Mouse (Mus musculus): ENCODE results near the gene E330017A01Rik. TPM values are rescaled to one million over a fixed set of nuclear protein-coding genes. Genes with fewer than 3 reads are reported as not detected.

E330017A01Rik gene
- polyA plus RNA-seq (2014; fragmentation: Nextera tagmentation; extraction: Ambion mirVana): not detected in 2 replicates

DNA sequence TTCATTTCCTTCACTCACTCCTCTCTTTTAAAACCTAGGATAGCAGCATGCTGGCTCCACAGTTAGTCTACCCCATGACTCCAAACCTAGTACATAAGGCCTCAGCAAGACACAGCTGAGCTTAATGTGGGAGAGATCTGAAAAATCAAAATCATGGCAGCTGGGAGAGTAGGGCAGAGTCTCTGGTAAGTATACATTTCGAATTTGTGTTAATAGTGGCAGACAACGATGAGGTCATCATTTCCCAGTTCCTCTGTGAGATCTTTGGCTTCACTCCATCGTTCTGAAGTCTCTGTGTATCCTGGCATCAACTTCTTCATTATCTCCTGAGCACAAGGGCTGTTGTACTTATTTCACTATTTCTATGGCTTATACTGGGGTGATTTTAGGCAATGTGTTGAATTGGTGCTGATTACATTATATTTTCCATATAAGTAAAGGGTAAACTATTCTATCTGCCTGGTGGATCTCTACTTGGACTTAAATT is at the start of gene E330017A01Rik:
Gene E330017A01Rik, minus strand, starts transcription at position 51 of the 487 bp plus-strand sequence.
- no peaks in the 10 kb centered on the region for H3K36me3 ChIP-seq (replicated peaks; ENCODE audit: control insufficient read depth, insufficient read depth, low read depth, low read length)
- H3K4me2 ChIP-seq (ENCODE audit: low read depth, low read length): no peak within 1 kb of the TSS
- H3K9me3 ChIP-seq (replicated peaks; ENCODE audit: control insufficient read depth, low read length): no peaks in the 10 kb centered on the region
- 78% methylated on average over 3 of the region's 3 CpGs for WGBS
- H3K4me3 ChIP-seq (ENCODE audit: low read depth, low read length): no peak within 1 kb of the TSS
- H3K9ac ChIP-seq (replicated peaks; ENCODE audit: low read length): no peak within 1 kb of the TSS
- H3K27me3 ChIP-seq (ENCODE audit: control insufficient read depth, insufficient read depth, low read length): no peaks in the 10 kb centered on the region
- H3K27ac ChIP-seq (replicated peaks; ENCODE audit: low read depth, low read length): no peak within 1 kb of the TSS
- DNase-seq (ENCODE audit: low spot score) (no peak), ATAC-seq (replicated peaks; ENCODE audit: insufficient number of reproducible peaks, low FRiP score, low TSS enrichment, low read depth) (no peak)
- no peaks in the 10 kb centered on the region for H3K4me1 ChIP-seq (ENCODE audit: control insufficient read depth, insufficient read depth, low read length)

DNA sequence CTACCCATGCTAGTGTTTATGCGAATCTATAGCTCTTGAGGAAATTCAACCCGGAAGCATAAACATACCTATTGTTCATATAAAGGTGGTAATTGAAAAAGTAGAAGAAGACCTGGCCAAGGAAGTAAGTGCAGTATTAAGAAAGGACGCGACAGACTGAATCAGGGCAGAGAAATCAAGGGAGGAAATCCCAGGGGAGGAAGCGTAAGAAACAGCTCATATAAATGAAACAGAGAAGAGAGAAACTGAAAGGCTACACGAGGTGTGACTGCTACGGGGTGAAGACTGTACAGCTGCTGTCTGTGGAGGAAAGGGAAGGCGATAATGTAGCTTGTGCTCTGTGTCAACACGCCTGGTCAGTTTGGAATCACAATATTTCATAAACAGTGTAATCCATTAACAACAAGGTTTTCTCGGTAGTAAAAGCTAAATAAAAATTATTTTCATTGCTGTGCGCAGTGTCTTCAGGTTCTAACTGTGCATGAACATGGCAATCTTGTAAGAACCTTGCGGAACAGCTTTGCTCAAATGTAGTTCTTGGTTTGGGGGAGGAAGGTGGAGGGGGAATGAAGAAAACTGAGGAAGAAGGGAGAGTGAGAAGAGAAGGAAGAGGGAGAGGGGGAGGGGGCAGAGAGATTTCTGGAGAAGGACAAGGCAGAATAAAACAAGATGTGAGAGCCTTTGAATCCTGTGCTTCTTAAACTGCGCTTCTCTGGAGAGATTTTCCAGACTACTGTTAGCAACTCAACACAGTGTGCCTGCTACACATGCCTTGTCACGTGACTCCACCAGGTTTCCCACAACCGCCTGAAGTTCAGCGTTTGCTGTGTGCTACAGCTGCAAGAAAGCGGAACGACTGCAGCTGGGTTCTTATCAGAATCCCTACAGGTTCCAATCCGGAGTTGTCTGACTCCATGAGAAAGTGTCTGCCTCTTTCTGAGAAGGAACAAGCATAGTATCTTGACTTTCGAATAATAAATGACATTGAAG is 47.3 kb upstream of the E330017A01Rik start:
- Histone ChIP-seq H3K27me3 (ENCODE audit: control insufficient read depth, insufficient read depth, low read length) (no peaks in the 10 kb centered on the region), H3K4me1 (ENCODE audit: control insufficient read depth, insufficient read depth, low read length) (no peaks in the 10 kb centered on the region), H3K4me2 (ENCODE audit: low read depth, low read length) (no peak overlapping the region), H3K9ac (replicated peaks; ENCODE audit: low read length) (no peak overlapping the region), H3K9me3 (replicated peaks; ENCODE audit: control insufficient read depth, low read length) (no peaks in the 10 kb centered on the region), H3K36me3 (replicated peaks; ENCODE audit: control insufficient read depth, insufficient read depth, low read depth, low read length) (no peaks in the 10 kb centered on the region), H3K27ac (replicated peaks; ENCODE audit: low read depth, low read length) (no peak overlapping the region), H3K4me3 (ENCODE audit: low read depth, low read length) (no peak overlapping the region)
- DNase-seq (ENCODE audit: low spot score) (no peak), ATAC-seq (replicated peaks; ENCODE audit: insufficient number of reproducible peaks, low FRiP score, low TSS enrichment, low read depth) (no peak)
- 79% methylated on average over 20 of the region's 20 CpGs for WGBS

DNA sequence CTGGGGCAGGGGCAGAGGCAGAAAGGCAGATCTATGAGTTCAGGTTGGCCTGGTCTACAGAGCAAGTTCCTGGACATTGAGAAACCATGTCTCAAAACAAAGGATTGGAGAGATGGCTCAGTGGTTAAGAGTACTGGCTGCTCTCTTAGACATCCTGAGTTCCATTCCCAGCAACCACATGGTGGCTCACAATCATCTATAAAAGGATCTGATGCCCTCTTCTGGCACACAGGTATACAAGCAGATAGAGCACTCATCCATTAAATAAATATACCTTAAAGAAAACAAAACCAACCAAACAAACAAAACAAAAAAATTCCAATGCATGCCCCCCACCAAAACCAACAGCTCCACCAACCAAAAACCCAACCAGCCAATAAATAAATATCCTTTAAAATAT is 46.0 kb upstream of the E330017A01Rik start:
- Histone ChIP-seq H3K4me3 (ENCODE audit: low read depth, low read length) (no peak overlapping the region), H3K4me2 (ENCODE audit: low read depth, low read length) (no peak overlapping the region), H3K36me3 (replicated peaks; ENCODE audit: control insufficient read depth, insufficient read depth, low read depth, low read length) (no peaks in the 10 kb centered on the region), H3K27ac (replicated peaks; ENCODE audit: low read depth, low read length) (no peak overlapping the region), H3K9me3 (replicated peaks; ENCODE audit: control insufficient read depth, low read length) (no peaks in the 10 kb centered on the region), H3K9ac (replicated peaks; ENCODE audit: low read length) (no peak overlapping the region), H3K27me3 (ENCODE audit: control insufficient read depth, insufficient read depth, low read length) (no peaks in the 10 kb centered on the region), H3K4me1 (ENCODE audit: control insufficient read depth, insufficient read depth, low read length) (no peaks in the 10 kb centered on the region)
- no peak for DNase-seq (ENCODE audit: low spot score)
- no peak for ATAC-seq (replicated peaks; ENCODE audit: insufficient number of reproducible peaks, low FRiP score, low TSS enrichment, low read depth)

DNA sequence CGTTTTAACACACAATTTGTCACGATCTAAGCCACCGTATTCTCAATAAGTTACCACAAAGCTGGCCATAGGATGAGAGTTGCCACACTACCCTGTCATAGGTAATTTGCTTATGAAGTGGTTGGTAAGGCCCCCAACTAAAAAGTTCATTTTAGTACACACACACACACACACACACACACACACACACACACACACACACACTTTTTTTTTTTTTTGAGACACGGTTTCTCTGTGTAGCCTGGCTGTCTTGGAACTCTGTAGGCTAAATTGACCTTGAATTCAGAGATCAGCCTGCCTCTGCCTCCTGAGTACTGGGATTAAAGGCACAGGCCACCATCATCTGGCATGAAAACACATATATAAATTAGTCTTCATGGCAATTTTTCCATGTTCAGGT is 45.4 kb upstream of the E330017A01Rik start:
- no peak for ATAC-seq (replicated peaks; ENCODE audit: insufficient number of reproducible peaks, low FRiP score, low TSS enrichment, low read depth)
- WGBS: 91% methylated on average over 4 of the region's 4 CpGs

DNA sequence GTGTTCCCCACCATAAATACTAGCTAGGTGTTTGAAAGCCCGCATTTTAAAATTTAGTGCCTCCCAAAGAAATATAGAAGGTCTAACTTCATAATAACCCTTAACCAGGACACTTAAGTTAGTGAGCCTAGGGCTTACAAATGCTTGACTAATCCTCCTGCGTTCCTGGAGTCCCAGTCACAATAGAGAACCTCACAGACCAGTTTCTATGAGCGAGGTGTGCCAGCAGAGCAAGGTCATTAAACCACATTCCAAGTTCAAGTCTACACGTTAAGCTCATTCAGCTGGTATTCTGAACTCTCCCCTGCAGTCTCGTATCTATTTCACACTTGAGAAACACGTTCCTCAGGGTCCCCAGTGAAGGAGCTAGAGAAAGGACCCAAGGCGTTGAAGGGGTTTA is 44.3 kb upstream of the E330017A01Rik start:
- H3K27me3 ChIP-seq (ENCODE audit: control insufficient read depth, insufficient read depth, low read length): no peaks in the 10 kb centered on the region

More for the DNA sequence above, 45.4 kb upstream of the E330017A01Rik start:
- Histone ChIP-seq H3K4me3 (ENCODE audit: low read depth, low read length) (no peak overlapping the region), H3K9ac (replicated peaks; ENCODE audit: low read length) (no peak overlapping the region), H3K4me1 (ENCODE audit: control insufficient read depth, insufficient read depth, low read length) (no peaks in the 10 kb centered on the region), H3K27ac (replicated peaks; ENCODE audit: low read depth, low read length) (no peak overlapping the region), H3K27me3 (ENCODE audit: control insufficient read depth, insufficient read depth, low read length) (no peaks in the 10 kb centered on the region), H3K4me2 (ENCODE audit: low read depth, low read length) (no peak overlapping the region), H3K36me3 (replicated peaks; ENCODE audit: control insufficient read depth, insufficient read depth, low read depth, low read length) (no peaks in the 10 kb centered on the region), H3K9me3 (replicated peaks; ENCODE audit: control insufficient read depth, low read length) (no peaks in the 10 kb centered on the region)
- DNase-seq (ENCODE audit: low spot score): no peak

DNA sequence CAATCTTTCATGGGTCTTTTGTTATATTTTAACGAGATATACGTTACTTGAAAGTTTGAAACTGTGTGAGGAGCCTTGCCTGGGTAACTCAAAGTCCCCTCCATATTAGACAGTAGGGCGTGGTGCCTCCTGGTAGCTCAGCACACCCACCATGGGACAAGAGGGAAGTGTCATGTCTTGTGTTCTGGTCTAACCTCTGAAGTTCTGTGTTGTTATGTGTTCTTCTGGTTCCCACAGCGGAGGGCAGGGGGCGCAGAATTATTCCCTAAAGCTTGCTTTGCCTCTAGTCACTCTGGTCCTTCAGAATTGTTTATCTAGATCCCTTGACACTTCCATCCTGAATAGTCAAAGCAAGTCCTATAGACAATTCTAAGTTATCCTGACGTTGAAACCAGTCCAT is 43.5 kb upstream of the E330017A01Rik start:
- H3K27me3 ChIP-seq (ENCODE audit: control insufficient read depth, insufficient read depth, low read length): no peaks in the 10 kb centered on the region
- H3K9me3 ChIP-seq (replicated peaks; ENCODE audit: control insufficient read depth, low read length): no peaks in the 10 kb centered on the region
- H3K9ac ChIP-seq (replicated peaks; ENCODE audit: low read length): no peak overlapping the region
- ATAC-seq (replicated peaks; ENCODE audit: insufficient number of reproducible peaks, low FRiP score, low TSS enrichment, low read depth): no peak
- no peak overlapping the region for H3K4me2 ChIP-seq (ENCODE audit: low read depth, low read length)
- H3K4me3 ChIP-seq (ENCODE audit: low read depth, low read length): no peak overlapping the region
- no peaks in the 10 kb centered on the region for H3K4me1 ChIP-seq (ENCODE audit: control insufficient read depth, insufficient read depth, low read length)
- WGBS: 92% methylated on average over 6 of the region's 6 CpGs
- DNase-seq (ENCODE audit: low spot score): no peak
- no peaks in the 10 kb centered on the region for H3K36me3 ChIP-seq (replicated peaks; ENCODE audit: control insufficient read depth, insufficient read depth, low read depth, low read length)
- H3K27ac ChIP-seq (replicated peaks; ENCODE audit: low read depth, low read length): no peak overlapping the region

More for the DNA sequence above, 44.3 kb upstream of the E330017A01Rik start:
- no peaks in the 10 kb centered on the region for H3K4me1 ChIP-seq (ENCODE audit: control insufficient read depth, insufficient read depth, low read length)
- no peak overlapping the region for H3K9ac ChIP-seq (replicated peaks; ENCODE audit: low read length)
- no peak overlapping the region for H3K4me3 ChIP-seq (ENCODE audit: low read depth, low read length)
- no peak overlapping the region for H3K4me2 ChIP-seq (ENCODE audit: low read depth, low read length)
- no peak overlapping the region for H3K27ac ChIP-seq (replicated peaks; ENCODE audit: low read depth, low read length)
- DNase-seq (ENCODE audit: low spot score) (no peak), ATAC-seq (replicated peaks; ENCODE audit: insufficient number of reproducible peaks, low FRiP score, low TSS enrichment, low read depth) (no peak)
- WGBS: 83% methylated on average over 7 of the region's 7 CpGs
- H3K9me3 ChIP-seq (replicated peaks; ENCODE audit: control insufficient read depth, low read length): no peaks in the 10 kb centered on the region
- no peaks in the 10 kb centered on the region for H3K36me3 ChIP-seq (replicated peaks; ENCODE audit: control insufficient read depth, insufficient read depth, low read depth, low read length)

DNA sequence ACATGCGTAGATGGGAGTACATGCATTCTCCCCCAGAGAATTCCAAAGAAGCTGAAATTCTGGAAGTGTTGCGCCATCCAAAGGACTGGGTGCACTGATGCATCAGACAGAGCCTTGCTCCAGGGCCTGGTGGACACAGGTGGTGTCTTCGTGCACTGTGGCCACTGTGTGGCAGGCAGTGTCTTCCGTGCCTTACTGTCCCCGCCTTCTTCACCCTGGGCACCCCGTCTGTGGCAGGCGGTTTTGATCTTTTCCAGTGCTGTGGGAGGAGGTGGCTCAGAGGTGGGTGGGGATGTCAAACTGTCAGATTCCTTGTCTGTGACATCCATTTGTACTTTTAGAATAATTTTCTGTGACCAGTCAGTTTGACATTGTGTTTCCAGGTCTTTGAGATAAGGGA is 40.1 kb upstream of the E330017A01Rik start:
- Histone ChIP-seq H3K36me3 (replicated peaks; ENCODE audit: control insufficient read depth, insufficient read depth, low read depth, low read length) (peaks cover 4% of the 10 kb centered on the region; the same call in 1 of the 2 replicates), H3K27me3 (ENCODE audit: control insufficient read depth, insufficient read depth, low read length) (no peaks in the 10 kb centered on the region), H3K9ac (replicated peaks; ENCODE audit: low read length) (no peak overlapping the region), H3K4me2 (ENCODE audit: low read depth, low read length) (no peak overlapping the region), H3K27ac (replicated peaks; ENCODE audit: low read depth, low read length) (no peak overlapping the region), H3K4me3 (ENCODE audit: low read depth, low read length) (no peak overlapping the region), H3K9me3 (replicated peaks; ENCODE audit: control insufficient read depth, low read length) (no peaks in the 10 kb centered on the region), H3K4me1 (ENCODE audit: control insufficient read depth, insufficient read depth, low read length) (no peaks in the 10 kb centered on the region)
- ATAC-seq (replicated peaks; ENCODE audit: insufficient number of reproducible peaks, low FRiP score, low TSS enrichment, low read depth) (no peak), DNase-seq (ENCODE audit: low spot score) (no peak)
- 84% methylated on average over 7 of the region's 7 CpGs for WGBS

DNA sequence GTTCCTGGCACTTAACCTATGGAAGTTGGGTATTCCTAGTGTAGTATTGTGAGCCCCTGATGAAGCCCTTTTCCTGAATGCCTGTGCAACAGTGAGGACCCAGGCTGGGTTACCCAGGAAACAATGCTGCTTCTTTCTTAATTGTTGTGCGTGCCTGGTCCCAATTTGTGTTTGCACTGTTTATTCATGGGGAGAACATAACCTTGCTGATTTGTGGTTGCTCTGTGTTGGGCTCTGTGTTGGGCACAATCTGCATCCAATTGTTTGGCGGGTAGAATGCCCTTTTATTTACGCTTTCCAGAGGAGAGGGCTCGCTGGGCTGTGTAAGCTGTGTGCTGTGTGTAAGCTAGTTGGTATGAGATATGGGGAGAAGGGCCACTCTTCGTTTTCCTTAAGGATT is 39.0 kb upstream of the E330017A01Rik start:
- H3K9ac ChIP-seq (replicated peaks; ENCODE audit: low read length): no peak overlapping the region
- no peaks in the 10 kb centered on the region for H3K4me1 ChIP-seq (ENCODE audit: control insufficient read depth, insufficient read depth, low read length)
- no peak for DNase-seq (ENCODE audit: low spot score)
- H3K27me3 ChIP-seq (ENCODE audit: control insufficient read depth, insufficient read depth, low read length): no peaks in the 10 kb centered on the region
- no peak for ATAC-seq (replicated peaks; ENCODE audit: insufficient number of reproducible peaks, low FRiP score, low TSS enrichment, low read depth)
- H3K4me3 ChIP-seq (ENCODE audit: low read depth, low read length): no peak overlapping the region
- WGBS: 76% methylated on average over 5 of the region's 5 CpGs
- no peak overlapping the region for H3K4me2 ChIP-seq (ENCODE audit: low read depth, low read length)
- H3K36me3 ChIP-seq (replicated peaks; ENCODE audit: control insufficient read depth, insufficient read depth, low read depth, low read length): peaks cover 4% of the 10 kb centered on the region; the same call in 1 of the 2 replicates
- no peaks in the 10 kb centered on the region for H3K9me3 ChIP-seq (replicated peaks; ENCODE audit: control insufficient read depth, low read length)
- no peak overlapping the region for H3K27ac ChIP-seq (replicated peaks; ENCODE audit: low read depth, low read length)
